Mouse (Mus musculus): ENCODE results near the gene Xpnpep2.
A peak's percentile ranks its signal among the peaks of the same experiment; 100 is the strongest.

Xpnpep2 gene

DNA sequence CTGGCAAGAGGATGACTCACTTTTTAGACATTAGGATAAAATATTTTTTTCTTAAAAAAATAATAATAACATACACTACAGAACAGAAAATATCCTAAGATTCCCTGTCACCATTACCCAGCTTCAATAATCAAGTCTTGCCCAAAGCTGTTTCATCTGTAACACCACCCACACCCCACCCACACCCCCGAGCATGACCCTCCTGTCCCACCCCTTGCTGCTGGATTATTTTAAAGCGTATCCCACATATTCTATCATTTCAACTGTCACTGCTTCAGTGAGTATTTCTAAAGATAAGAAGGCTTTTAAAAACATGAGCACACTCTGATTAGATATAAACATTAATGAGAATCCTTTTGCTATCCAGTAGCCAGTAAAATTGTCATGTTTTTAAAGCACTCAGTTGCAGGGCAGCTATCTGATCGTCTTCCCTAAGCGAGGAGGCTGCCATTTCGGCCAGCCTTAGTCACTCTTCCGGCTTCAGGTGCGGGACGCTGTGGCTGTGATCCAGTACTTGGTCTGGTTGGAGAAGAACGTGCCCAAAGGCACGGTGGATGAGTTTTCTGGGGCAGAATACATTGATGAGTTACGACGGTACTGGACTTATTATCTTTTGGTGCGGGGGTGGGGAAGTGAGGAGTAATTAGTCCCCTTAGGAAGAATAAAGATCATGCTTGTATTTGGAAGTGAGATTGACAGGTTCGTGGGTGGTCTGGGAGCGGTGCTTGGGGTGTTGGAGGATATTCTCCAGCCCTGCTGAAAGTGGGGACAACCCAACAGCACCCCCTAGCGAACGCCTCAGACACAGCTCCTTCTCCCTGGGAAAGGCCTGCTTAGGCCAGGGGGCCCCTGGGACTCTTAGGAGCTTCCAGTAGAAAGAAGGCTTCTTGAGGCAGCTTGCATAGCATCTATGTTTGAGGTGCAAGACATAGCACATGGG, 15.9 kb downstream of the Xpnpep2 start:
- peak; percentile 87 for ATAC-seq (ENCODE audit: insufficient number of reproducible peaks, low FRiP score, low TSS enrichment)

DNA sequence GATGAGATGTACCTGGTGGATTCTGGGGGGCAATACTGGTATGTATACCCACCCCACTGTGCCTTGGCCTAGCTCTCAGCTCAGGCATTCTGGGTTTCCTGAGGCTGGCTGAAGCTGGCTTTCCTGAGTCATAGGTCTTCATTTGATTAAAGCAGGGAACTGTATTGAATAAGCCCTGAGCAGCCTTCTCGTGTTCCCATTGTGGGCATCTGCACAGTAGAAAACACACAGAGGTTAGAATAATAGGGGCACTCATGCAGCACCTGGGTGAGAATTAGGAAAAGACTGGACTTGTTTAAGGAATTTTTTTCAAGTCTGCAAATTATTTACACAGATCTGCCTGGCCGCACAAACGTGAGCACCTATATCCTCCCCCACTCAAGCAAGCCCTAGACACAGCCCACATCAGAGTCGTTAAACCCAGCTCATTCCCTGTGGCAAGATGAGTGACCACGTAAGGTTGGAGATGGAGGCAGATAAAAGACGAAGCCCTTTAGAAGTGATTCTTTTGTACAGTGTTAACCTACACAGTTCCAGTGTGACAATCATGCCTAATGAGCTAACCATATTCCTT, 18.5 kb downstream of the Xpnpep2 start:
- no peak for ATAC-seq (ENCODE audit: insufficient number of reproducible peaks, low FRiP score, low TSS enrichment)

DNA sequence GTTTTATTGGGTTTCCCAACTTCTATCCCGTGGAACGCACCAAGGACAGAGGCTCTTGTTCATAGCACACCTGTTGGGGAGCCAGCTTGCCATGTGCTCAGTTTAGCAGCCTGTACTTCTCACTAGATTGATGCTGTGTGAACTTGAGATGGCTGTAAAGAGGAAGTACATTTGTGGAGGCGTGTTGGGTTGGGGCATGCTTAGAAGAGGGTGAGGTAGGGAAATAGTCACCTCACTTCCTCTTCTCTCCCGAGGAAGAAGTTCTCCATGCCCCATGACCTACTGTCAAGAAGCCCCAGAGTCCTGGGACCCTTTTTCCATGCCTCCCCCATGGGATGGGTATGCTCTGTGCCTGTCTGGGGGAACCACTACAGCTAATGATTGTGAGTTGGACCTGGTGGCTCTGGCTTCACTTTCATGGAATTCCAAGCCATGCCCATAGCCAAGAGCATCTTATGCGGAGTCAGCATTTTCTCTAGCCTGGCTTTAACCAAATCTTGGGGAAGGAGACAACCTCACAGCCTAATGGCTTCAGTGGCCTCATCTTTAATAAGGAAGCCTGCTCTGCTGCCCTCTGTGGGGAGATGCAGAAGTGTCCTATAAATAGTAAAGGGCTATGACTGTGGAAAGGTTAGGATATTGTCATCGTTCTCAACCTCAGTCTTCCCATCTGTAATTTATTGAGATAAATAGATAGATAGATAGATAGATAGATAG, 19.1 kb downstream of the Xpnpep2 start:
- no peak for ATAC-seq (ENCODE audit: insufficient number of reproducible peaks, low FRiP score, low TSS enrichment)

DNA sequence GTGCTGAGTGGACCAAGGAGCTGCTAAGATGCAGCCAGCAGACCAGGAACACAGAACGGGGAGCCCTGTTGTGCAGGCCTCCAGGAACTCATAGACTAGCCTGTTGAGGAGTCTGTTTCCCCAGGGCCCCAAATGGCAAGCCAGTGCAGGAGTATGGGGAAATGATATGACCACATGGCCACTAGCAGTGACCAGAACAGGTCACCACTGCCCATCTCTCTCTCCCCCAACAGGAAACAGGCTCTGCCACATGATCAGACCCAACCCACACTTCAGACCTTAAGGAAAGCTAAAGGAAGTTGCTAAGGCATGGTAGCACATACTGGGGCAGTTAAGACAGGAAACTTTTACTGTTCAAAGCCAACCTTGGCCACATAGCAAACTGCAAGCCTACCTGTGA, 20.6 kb downstream of the Xpnpep2 start:
- no peak for ATAC-seq (ENCODE audit: insufficient number of reproducible peaks, low FRiP score, low TSS enrichment)

DNA sequence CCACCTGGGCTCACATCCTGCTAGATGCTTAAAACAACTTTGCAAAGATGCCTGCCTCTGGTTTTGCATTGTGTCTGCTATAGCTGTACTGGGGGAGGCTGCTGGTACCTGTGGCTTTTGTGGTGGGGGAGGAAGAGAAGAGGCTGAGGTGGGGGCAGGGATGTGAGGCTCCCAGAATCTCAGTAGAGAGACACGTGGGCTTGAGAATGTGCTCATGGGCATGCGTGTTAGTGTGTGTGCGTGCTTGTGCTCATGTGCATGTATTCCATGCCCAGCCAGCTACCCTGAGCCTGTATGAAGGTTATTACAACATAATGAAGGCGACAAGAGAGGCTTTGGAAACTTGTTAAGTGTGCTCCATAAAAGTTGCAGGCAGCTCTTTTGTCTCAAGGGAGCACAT, 28.4 kb downstream of the Xpnpep2 start:
- ATAC-seq (ENCODE audit: insufficient number of reproducible peaks, low FRiP score, low TSS enrichment) = no peak

DNA sequence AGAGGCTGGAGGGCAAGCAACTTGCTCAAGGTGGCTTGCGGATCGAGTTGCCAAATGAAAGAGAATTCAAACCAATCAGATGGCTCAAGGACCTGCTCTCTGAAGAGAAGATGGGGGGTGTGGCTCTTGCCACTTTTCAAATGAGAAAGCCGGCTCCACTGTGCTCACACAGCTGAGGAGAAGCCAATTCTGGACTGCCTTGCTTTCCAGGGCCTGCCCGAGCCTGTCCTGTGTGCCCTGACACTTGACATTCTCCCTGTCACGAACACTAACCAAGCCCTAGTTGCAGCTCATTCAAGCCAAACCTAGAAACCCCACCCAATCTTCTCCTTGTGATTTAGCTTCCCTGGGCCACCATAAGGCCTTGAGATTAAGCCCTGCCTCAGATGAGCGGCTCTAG, 29.5 kb downstream of the Xpnpep2 start:
- ATAC-seq (ENCODE audit: insufficient number of reproducible peaks, low FRiP score, low TSS enrichment) = no peak

DNA sequence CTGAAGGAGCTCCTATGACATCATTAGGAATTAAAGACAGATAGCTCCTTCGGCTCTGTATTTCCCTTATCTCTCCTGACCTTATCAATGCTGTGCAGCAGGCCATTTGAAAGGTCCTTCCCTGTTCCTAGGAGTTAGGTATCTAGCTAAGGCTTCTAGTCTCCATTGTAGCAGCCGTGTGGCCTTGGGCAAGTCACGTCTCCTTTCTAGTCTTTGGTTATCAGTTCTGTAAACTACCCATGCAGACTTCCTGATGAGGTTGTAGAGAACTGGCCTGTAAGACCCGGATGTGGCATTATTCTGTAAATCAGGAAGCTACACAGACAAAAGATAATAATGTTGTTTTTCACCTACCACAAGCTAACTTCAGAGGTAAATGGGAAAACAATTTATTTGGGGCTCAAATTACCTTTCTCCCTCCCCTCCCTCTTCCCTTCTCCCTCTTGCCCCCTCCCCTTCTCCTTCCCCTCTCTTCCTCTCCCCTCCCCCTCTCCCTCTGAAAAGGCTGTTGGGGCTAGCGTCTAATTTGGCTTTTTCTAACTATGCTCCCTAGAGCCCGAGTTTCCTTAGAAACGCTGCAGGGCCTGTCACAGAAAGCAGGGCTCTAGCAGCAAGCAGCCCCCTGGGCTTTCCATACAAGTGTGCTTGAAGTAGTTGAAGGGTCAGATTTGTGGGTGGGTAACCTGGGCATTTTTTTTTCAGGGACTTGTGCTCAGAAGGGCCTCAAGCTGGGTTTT, 30.2 kb downstream of the Xpnpep2 start:
- ATAC-seq (ENCODE audit: insufficient number of reproducible peaks, low FRiP score, low TSS enrichment) = no peak

DNA sequence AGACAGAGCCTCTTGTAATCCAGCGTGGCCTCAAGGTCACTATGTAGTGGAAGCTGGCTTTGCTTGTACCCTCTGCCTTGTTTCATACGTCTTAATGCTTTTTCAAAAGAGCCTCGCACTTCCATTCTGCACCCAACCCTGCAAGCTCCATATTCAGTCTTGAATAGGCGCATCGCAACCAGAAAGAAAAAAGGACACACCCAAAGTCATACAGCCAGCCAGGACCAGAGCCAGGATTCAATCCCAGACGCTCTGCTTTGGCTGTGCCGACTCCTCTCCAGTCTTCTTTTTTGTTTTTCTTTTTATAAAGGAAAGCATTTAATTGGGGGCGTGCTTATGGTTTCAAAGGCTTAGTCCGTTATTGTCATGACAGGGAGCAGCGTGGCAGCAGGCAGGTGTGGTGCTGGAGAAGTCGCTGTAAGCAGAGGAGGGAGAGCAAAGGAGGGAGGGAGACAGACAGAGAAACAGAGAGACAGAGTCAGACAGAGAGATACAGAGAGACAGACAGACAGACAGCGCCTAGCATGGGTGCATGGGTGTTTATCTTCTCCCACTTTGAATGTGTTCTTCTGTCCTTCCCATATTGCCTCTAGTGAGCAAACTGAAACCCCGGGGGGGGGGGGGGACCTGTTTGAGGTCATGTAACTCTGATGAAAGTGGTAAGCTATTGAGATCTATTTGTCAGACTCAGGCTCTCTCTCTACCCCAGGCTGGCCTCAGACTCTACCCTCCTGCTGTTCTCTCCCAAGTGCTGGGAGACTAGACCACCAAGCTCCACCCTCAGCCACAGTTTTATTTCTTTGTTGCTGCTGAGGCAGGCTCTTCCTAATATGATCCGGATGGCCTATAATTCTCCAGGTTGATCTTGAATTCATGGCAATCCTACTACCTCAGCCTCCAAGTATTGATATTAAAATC, 31.1 kb downstream of the Xpnpep2 start:
- no peak for ATAC-seq (ENCODE audit: insufficient number of reproducible peaks, low FRiP score, low TSS enrichment)

DNA sequence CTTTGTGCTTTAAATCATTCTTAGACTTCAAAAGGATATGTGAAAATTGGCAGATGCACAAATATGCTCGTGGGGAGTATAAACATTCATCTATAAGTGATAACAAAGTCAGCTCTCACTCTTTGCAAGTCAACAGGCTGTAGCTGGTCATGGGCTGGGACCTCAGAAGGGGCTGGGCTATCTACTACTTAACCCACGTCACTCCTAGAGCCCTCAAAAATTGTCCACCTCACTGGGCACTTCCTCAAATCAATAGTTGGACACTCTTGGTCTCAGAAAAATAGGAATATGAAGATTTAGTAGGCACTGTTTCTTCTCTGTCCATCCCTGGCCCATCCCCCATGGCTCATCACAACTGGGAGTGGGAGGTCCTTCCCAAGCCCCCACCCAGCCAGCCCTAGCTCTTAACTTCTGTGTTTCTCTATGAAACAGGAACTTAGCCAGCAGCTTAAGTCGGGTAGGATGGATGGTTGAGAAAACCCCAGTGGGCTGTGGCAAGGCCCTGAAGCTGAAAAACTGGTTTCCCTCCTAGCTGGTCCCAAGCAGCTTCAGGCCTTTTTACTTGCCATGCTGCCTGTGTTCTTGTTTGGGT, 31.9 kb downstream of the Xpnpep2 start:
- no peak for ATAC-seq (ENCODE audit: insufficient number of reproducible peaks, low FRiP score, low TSS enrichment)

DNA sequence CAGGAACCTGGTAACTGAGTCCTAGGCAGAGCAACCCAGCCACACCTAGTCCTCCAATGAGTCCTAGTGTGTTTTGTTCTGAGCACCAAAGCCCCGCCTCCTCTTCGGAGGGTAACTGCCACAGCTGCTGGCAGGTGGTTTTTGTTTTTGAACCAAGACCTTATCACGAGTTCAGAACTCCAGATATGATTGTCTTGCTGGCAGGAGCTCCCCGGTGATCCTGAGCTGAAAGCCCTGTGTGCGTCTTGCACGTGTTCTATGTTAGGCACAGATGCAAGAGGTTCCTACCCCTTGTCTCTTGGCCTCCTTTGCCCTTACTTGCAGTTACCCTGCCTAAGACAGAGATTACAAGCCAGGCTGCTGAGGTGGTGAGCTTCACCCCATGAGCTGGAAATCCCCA, 33.0 kb downstream of the Xpnpep2 start:
- no peak for ATAC-seq (ENCODE audit: insufficient number of reproducible peaks, low FRiP score, low TSS enrichment)

DNA sequence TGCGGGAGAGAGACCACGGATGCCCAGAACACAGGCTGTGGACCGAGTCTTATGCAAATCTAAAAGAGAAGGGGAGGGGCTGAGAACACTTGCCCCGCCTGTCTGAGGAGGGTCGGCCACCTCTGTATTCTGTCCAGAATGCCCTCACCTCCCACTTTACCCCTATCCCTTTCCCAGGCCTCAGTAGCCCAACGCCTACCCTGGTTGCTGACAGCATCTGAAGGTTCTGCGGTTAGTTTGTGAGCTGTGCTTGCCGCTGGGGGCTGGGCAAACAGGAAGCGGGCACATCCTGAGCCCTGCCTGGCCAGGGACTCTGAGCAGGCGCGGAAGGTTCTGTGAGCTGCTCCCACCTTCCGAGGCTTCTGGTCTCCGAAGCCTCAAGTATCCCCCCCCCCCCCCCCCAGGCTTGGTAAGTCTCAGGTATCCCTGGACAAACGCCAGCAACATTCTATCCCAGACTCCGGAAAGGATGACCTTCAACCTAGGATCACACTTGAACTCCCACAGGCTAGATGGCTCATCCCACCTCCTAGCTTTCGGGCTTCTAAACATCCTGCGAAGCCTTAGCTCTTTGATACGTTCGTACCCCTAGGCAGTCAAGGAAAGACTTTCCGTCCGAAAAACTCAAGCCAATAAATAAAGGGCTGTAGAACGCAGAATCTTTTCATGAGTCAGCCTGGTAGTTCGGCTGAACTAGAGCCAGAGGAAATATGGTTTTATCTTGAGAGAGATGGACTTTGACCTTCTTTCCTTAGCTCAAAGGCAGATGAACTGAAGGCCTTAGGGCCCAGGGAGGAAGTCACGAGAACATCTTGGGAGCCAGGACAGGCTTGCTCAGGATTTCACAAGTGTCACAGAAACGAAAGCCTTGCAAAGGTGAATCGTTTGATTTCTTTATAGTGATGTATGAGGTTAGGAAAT, 35.1 kb downstream of the Xpnpep2 start:
- ATAC-seq (ENCODE audit: insufficient number of reproducible peaks, low FRiP score, low TSS enrichment) = no peak

DNA sequence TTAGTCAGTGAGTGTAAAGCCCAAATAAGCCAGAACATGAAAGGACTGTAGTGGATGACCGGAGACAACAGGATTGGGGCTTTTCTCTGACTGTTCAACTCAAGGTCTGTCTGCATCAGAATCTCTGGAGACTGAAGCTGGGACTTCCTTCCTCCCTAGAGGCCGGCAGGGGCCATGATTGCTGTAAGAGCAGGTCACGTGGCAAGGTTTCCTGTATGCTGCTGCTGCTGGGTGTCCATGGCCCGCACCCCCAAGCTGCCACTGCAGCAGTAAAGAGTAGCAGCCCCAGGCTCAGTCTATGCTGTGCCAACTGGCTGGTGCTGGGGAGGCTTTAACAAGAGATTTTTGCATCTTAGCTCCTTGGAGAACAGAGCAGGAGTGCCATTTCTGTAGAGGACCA, 37.7 kb downstream of the Xpnpep2 start, which contains the start of gene Sash3:
Sash3 (plus strand) TSS at position 175 of the 400 bp plus-strand sequence.
- ATAC-seq (ENCODE audit: insufficient number of reproducible peaks, low FRiP score, low TSS enrichment) = no peak

DNA sequence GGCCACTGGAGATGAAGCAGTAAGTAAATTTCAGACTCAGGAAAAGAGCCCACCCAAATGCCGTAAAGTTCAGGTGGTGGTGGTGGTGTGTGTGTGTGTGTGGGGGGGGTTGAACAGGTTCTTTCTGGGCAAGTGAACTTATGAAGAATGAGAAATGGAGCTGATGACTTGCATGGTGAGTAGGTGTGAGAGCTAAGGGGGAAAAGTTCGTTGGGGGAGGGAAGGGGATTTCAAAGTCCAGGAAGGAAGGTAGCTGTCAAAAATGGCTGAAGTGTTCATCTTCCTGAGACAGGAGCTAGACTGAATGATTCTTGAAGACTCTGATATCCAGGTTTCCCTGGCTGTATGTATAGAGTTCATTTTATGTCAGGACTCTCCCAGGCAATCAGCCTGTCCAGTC, 38.7 kb downstream of the Xpnpep2 start:
- no peak for ATAC-seq (ENCODE audit: insufficient number of reproducible peaks, low FRiP score, low TSS enrichment)

DNA sequence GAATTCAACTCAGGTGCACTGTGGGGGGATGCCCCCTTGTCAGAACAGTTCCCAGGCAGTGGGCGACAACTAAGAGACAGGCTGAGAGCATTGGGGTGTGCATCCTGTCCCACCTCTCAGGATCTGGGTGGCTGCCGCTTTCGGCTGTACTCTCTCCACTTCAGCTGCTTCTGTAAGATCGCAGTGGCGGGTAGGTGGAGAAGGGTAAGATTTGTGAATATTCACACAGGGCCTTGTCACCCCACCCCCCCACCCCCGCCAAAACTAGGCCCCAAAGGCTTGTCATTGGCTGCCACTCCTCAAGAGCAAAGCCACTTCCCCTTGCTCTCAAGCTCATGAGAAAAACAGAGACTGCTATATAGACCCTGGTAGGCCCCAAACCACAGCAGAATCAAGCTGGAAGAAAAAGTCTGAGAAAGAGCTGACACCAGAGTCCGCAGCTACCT, 39.2 kb downstream of the Xpnpep2 start:
- no peak for ATAC-seq (ENCODE audit: insufficient number of reproducible peaks, low FRiP score, low TSS enrichment)

DNA sequence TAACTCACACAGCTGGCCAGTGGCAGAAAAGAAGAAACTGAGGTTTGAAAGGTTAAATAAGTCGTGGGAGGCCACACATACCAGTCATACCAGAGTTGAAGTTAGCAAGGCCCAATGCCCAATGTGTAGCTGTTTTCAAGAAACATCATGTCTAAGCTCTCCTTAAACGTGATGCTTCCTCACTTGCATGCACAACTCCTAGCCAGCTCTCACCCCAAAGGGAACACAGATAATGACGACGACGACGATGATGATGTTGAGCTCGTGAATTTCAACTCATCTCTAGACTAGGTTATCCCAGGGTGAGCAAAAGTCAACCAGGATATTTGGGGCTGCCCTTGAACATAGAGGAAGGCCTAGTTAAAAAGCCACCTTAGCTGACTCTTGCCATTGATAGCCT, 43.6 kb downstream of the Xpnpep2 start:
- no peak for ATAC-seq (ENCODE audit: insufficient number of reproducible peaks, low FRiP score, low TSS enrichment)

DNA sequence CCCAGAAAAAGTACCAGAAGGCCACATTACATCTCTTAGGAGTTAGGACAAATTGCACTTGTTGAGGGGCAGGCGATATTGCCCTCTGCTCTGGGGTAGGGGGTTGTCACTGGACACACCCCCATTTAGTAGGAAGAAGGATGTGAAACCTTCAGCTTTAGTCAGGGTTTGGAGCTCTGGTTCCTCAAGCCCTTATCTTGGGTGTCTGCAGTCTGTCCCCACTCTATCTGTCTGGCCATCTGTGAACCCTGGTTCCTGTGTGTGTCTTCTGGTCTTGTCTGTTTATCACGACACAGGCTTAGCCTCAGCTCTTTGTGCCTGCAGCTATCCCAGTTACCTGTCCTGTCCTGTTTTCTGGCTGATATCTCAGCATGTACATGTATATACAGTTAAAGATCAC, 44.9 kb downstream of the Xpnpep2 start:
- ATAC-seq (ENCODE audit: insufficient number of reproducible peaks, low FRiP score, low TSS enrichment) = no peak

DNA sequence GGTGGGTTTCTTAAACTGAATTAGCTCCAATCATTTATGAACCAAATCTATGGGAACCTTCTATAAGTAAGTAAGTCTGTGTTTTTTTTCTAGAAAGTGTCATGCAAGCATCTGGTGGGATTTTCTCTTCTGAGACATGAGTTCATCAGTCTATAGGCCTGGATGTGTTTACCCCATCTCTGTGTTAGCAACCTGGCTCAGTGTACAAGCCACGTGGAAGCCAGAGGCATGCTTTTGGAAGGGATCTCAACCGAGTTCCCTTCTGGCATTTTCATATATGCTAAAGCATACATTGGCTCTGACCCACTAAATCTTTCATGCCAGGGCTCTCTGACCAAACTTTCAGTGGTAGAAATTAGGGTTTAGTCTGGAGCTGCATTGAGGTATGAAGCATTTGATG, 45.4 kb downstream of the Xpnpep2 start:
- no peak for ATAC-seq (ENCODE audit: insufficient number of reproducible peaks, low FRiP score, low TSS enrichment)

DNA sequence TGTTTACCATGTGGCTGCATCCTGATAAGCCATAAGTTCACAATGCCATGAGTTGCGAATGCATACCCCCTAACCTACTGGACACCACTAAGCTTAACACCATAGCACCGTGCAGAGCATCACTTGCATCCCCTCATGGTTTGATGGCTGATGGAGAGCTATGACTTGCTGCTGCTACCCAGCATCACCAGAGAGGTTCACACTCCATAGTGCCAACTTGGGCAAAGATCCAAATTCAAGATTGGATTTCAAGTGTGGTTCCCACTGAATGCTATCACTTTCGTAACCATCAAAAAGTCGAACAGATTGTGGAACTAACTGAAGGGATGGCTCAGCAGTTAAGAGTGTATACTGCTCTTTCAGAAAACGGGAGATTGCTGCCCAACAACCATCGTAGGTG, 47.0 kb downstream of the Xpnpep2 start:
- no peak for ATAC-seq (ENCODE audit: insufficient number of reproducible peaks, low FRiP score, low TSS enrichment)

Data from cerebellum, adult (tissue).